Mouse (Mus musculus): ENCODE data around the gene Vps26c.

Vps26c gene

GRCm38 (mm10) chr16:94526344-94527151 is at the start of gene Vps26c:
Vps26c (minus strand) TSS chr16:94526830.
- peak; percentile 99 for DNase-seq

GRCm38 (mm10) chr16:94575757-94576156 is 49.1 kb upstream of the Vps26c start:
- no peak for DNase-seq

GRCm38 (mm10) chr16:94574718-94575094 is 48.1 kb upstream of the Vps26c start:
- DNase-seq = no peak

GRCm38 (mm10) chr16:94574025-94574717 is 47.5 kb upstream of the Vps26c start:
- no peak for DNase-seq

GRCm38 (mm10) chr16:94572422-94572821 is 45.8 kb upstream of the Vps26c start:
- no peak for DNase-seq

- DNase-seq = no peak
Measured at GRCm38 (mm10) chr16:94571111-94571993, 44.7 kb upstream of the Vps26c start.

- DNase-seq = peak; percentile 64 to 65
Measured at GRCm38 (mm10) chr16:94570361-94571041, 43.9 kb upstream of the Vps26c start.

GRCm38 (mm10) chr16:94569229-94570176 is 42.9 kb upstream of the Vps26c start, which contains the start of gene Dyrk1a:
Dyrk1a (plus strand) TSS chr16:94570010.
- DNase-seq = peak; percentile 99 to 100

GRCm38 (mm10) chr16:94568335-94569228 is 42.0 kb upstream of the Vps26c start:
- DNase-seq = no peak

- DNase-seq = no peak
Measured at GRCm38 (mm10) chr16:94567751-94568150, 41.1 kb upstream of the Vps26c start.

- no peak for DNase-seq
Measured at GRCm38 (mm10) chr16:94566834-94567585, 40.4 kb upstream of the Vps26c start.

- no peak for DNase-seq
Measured at GRCm38 (mm10) chr16:94566124-94566523, 39.5 kb upstream of the Vps26c start.

GRCm38 (mm10) chr16:94560618-94561017 is 34.0 kb upstream of the Vps26c start:
- DNase-seq = no peak

GRCm38 (mm10) chr16:94559782-94560181 is 33.2 kb upstream of the Vps26c start:
- no peak for DNase-seq

GRCm38 (mm10) chr16:94559282-94559681 is 32.7 kb upstream of the Vps26c start:
- no peak for DNase-seq

GRCm38 (mm10) chr16:94556228-94556627 is 29.6 kb upstream of the Vps26c start:
- no peak for DNase-seq

- no peak for DNase-seq
Measured at GRCm38 (mm10) chr16:94555346-94555745, 28.7 kb upstream of the Vps26c start.

- peak; percentile 84 to 87 for DNase-seq
Measured at GRCm38 (mm10) chr16:94551934-94552333, 25.3 kb upstream of the Vps26c start.

GRCm38 (mm10) chr16:94549813-94550212 is 23.2 kb upstream of the Vps26c start:
- no peak for DNase-seq

Measured in cerebellum, postnatal 10 days (tissue).